Mouse (Mus musculus) E14TG2a.4 (cell line): ENCODE data around the gene Sntg2.

Experiments
- CTCF ChIP-seq: conservative IDR thresholded peaks from 2 replicates; pipeline ENCODE4 v1.5.1; 2014; ENCODE audit warnings: low read length
- NANOG ChIP-seq: IDR thresholded peaks from 2 replicates; pipeline ENCODE4 v1.6.1; 2014; ENCODE audit warnings: borderline replicate concordance, low read length, mixed read lengths
- POU5F1 ChIP-seq: IDR thresholded peaks from 2 replicates; pipeline ENCODE4 v1.6.1; 2014; ENCODE audit warnings: low read length, borderline replicate concordance

- TF ChIP-seq CTCF: no peak
- TF ChIP-seq NANOG: no peak
- no peak for TF ChIP-seq POU5F1
Observed at GRCm38 (mm10) chr12:30168491-30168890, 204.7 kb downstream of the Sntg2 start.
